Mouse (Mus musculus) MEL (cell line): ENCODE measurements at regions not wholly inside any gene's neighbourhood (a gene's known extent, or its start where the extent isn't known, plus 50 kb on each side); places are given as distances from the start of the nearest gene placed in this dataset.

ENCODE experiments used
- DNase-seq: peaks from one replicate; pipeline ENCODE4 v3.0.0; 2011; ENCODE audit warnings: low read depth, low spot score
- H3K27ac ChIP-seq: 2 replicates; pipeline ENCODE4 v1.5.1; 2012; ENCODE audit warnings: low read depth, mild to moderate bottlenecking, control low read depth, low read length, moderate library complexity; ENCODE audit not compliant: control insufficient read depth
- H3K27me3 ChIP-seq, 2 experiments: fragments of 150-350 bp in 1 of 2; sonication (generic) in 1 of 2; 2 replicates each; pipeline ENCODE4 v1.6.1; 2012; ENCODE audit warnings: low read length in 2 of 2, mild to moderate bottlenecking in 2 of 2, improper control_type of control experiment in 1 of 2, moderate library complexity in 1 of 2; ENCODE audit not compliant: insufficient read depth in 2 of 2, control insufficient read depth in 1 of 2
- H3K36me3 ChIP-seq, 2 experiments: 2 replicates each; pipeline ENCODE4 v1.6.1; 2012 to 2014; ENCODE audit warnings: low read length in 2 of 2, improper control_type of control experiment in 1 of 2, inconsistent platforms in 1 of 2, mild to moderate bottlenecking in 1 of 2; ENCODE audit not compliant: insufficient read depth in 2 of 2, control insufficient read depth in 1 of 2
- H3K4me1 ChIP-seq, 2 experiments: fragments of 150-350 bp in 1 of 2; sonication (generic) in 1 of 2; 2 replicates each; pipeline ENCODE4 v1.6.1; 2012; ENCODE audit warnings: low read length in 2 of 2, improper control_type of control experiment in 1 of 2, mild to moderate bottlenecking in 1 of 2; ENCODE audit not compliant: insufficient read depth in 2 of 2, control insufficient read depth in 1 of 2
- H3K4me3 ChIP-seq, 2 experiments: fragments of 150-350 bp in 1 of 2; sonication (generic) in 1 of 2; 2 replicates each; pipeline ENCODE4 v1.5.1; 2012; ENCODE audit warnings: low read depth in 2 of 2, low read length in 2 of 2, mild to moderate bottlenecking in 2 of 2, moderate library complexity in 2 of 2, control low read depth in 1 of 2, improper control_type of control experiment in 1 of 2; ENCODE audit not compliant: control insufficient read depth in 1 of 2, insufficient read depth in 1 of 2
- H3K79me2 ChIP-seq: 2 replicates; pipeline ENCODE4 v1.6.1; 2012; ENCODE audit warnings: mild to moderate bottlenecking, low read length, moderate library complexity; ENCODE audit not compliant: control insufficient read depth, poor library complexity, insufficient read depth
- H3K9ac ChIP-seq: 2 replicates; pipeline ENCODE4 v1.6.1; 2012; ENCODE audit warnings: low read depth, mild to moderate bottlenecking, control low read depth, low read length, moderate library complexity; ENCODE audit not compliant: control insufficient read depth, poor library complexity, severe bottlenecking
- H3K9me3 ChIP-seq: fragments of 150-350 bp; sonication (generic); replicated peaks from 2 replicates; pipeline ENCODE4 v1.6.1; 2012; ENCODE audit warnings: mild to moderate bottlenecking, low read length, improper control_type of control experiment, moderate library complexity; ENCODE audit not compliant: insufficient read depth
- BHLHE40 ChIP-seq: IDR thresholded peaks from 2 replicates; pipeline ENCODE4 v1.6.1; 2012; ENCODE audit warnings: low read depth, mild to moderate bottlenecking, inconsistent platforms, low read length, improper control_type of control experiment, borderline replicate concordance
- CHD1 ChIP-seq: IDR thresholded peaks from 2 replicates; pipeline ENCODE4 v1.6.1; 2012; ENCODE audit warnings: low read depth, mild to moderate bottlenecking, inconsistent platforms, low read length, improper control_type of control experiment
- CTCF ChIP-seq, 3 experiments: IDR thresholded peaks in 2 of 3; conservative IDR thresholded peaks in 1 of 3; 2 replicates each; pipeline ENCODE4 v1.5.1; 2011 to 2012; ENCODE audit warnings: low read length in 3 of 3, low read depth in 2 of 3, mild to moderate bottlenecking in 2 of 3, improper control_type of control experiment in 1 of 3, inconsistent platforms in 1 of 3, mixed read lengths in 1 of 3, moderate library complexity in 1 of 3; ENCODE audit not compliant: control insufficient read depth in 1 of 3, insufficient read depth in 1 of 3, poor library complexity in 1 of 3, severe bottlenecking in 1 of 3
- ELF1 ChIP-seq: IDR thresholded peaks from 2 replicates; pipeline ENCODE4 v1.6.1; 2014; ENCODE audit warnings: low read depth, mild to moderate bottlenecking, inconsistent platforms, low read length, improper control_type of control experiment, moderate library complexity
- ETS1 ChIP-seq: IDR thresholded peaks from 2 replicates; pipeline ENCODE4 v1.6.1; 2012; ENCODE audit warnings: low read depth, mild to moderate bottlenecking, inconsistent platforms, low read length, improper control_type of control experiment, moderate library complexity
- GABPA ChIP-seq: IDR thresholded peaks from 2 replicates; pipeline ENCODE4 v1.6.1; 2012; ENCODE audit warnings: low read depth, mild to moderate bottlenecking, inconsistent platforms, low read length, improper control_type of control experiment, moderate library complexity
- GATA1 ChIP-seq: IDR thresholded peaks from 2 replicates; pipeline ENCODE4 v1.6.1; 2011; ENCODE audit warnings: low read depth, low read length, improper control_type of control experiment
- HCFC1 ChIP-seq: IDR thresholded peaks from 2 replicates; pipeline ENCODE4 v1.6.1; 2012; ENCODE audit warnings: low read depth, mild to moderate bottlenecking, inconsistent platforms, low read length, improper control_type of control experiment, moderate library complexity
- JUND ChIP-seq: IDR thresholded peaks from 2 replicates; pipeline ENCODE4 v1.6.1; 2011; ENCODE audit warnings: low read depth, mild to moderate bottlenecking, improper control_type of control experiment, low read length
- MAFK ChIP-seq: IDR thresholded peaks from 2 replicates; pipeline ENCODE4 v1.6.1; 2011; ENCODE audit warnings: low read depth, mild to moderate bottlenecking, low read length, improper control_type of control experiment, borderline replicate concordance
- MAX ChIP-seq: IDR thresholded peaks from 2 replicates; pipeline ENCODE4 v1.6.1; 2011; ENCODE audit warnings: low read length, improper control_type of control experiment
- MEF2A ChIP-seq: IDR thresholded peaks from 2 replicates; pipeline ENCODE4 v1.6.1; 2014; ENCODE audit warnings: low read depth, mild to moderate bottlenecking, inconsistent platforms, low read length, improper control_type of control experiment; ENCODE audit not compliant: poor library complexity, insufficient replicate concordance, severe bottlenecking; ENCODE audit errors: extremely low read depth
- MXI1 ChIP-seq: IDR thresholded peaks from 2 replicates; pipeline ENCODE4 v1.6.1; 2011; ENCODE audit warnings: mild to moderate bottlenecking, low read depth, low read length, improper control_type of control experiment
- MYC ChIP-seq: IDR thresholded peaks from 2 replicates; pipeline ENCODE4 v1.6.1; 2011; ENCODE audit warnings: low read depth, mild to moderate bottlenecking, low read length, improper control_type of control experiment, moderate library complexity
- NELFE ChIP-seq: IDR thresholded peaks from 2 replicates; pipeline ENCODE4 v1.6.1; 2011; ENCODE audit warnings: low read depth, low read length, improper control_type of control experiment
- POLR2AphosphoS5 ChIP-seq: IDR thresholded peaks from 2 replicates; pipeline ENCODE4 v1.6.1; 2012; ENCODE audit warnings: low read depth, borderline replicate concordance, mild to moderate bottlenecking, inconsistent platforms, low read length, moderate library complexity, mixed read lengths
- RAD21 ChIP-seq: IDR thresholded peaks from 2 replicates; pipeline ENCODE4 v1.6.1; 2011; ENCODE audit warnings: mild to moderate bottlenecking, low read depth, low read length, improper control_type of control experiment
- SIN3A ChIP-seq: IDR thresholded peaks from 2 replicates; pipeline ENCODE4 v1.6.1; 2012; ENCODE audit warnings: low read length, improper control_type of control experiment, inconsistent platforms
- TAL1 ChIP-seq: IDR thresholded peaks from 2 replicates; pipeline ENCODE4 v1.6.1; 2012; ENCODE audit warnings: mild to moderate bottlenecking, inconsistent platforms, low read length, moderate library complexity, mixed read lengths
- TBP ChIP-seq: IDR thresholded peaks from 2 replicates; pipeline ENCODE4 v1.8.0; 2011; ENCODE audit warnings: low read depth, low read length, improper control_type of control experiment
- TCF12 ChIP-seq: IDR thresholded peaks from 2 replicates; pipeline ENCODE4 v1.6.1; 2014; ENCODE audit warnings: low read depth, mild to moderate bottlenecking, inconsistent platforms, low read length, improper control_type of control experiment, moderate library complexity
- UBTF ChIP-seq: IDR thresholded peaks from 2 replicates; pipeline ENCODE4 v1.6.1; 2012; ENCODE audit warnings: low read depth, mild to moderate bottlenecking, inconsistent platforms, low read length, improper control_type of control experiment, moderate library complexity, borderline replicate concordance; ENCODE audit not compliant: insufficient read depth
- USF1 ChIP-seq: IDR thresholded peaks from 2 replicates; pipeline ENCODE4 v1.6.1; 2014; ENCODE audit warnings: low read depth, mild to moderate bottlenecking, inconsistent platforms, low read length, improper control_type of control experiment, moderate library complexity
- USF2 ChIP-seq, 2 experiments: IDR thresholded peaks; 2 replicates each; pipeline ENCODE4 v1.6.1; 2011 to 2012; ENCODE audit warnings: improper control_type of control experiment in 2 of 2, low read length in 2 of 2, borderline replicate concordance in 1 of 2, inconsistent platforms in 1 of 2, low read depth in 1 of 2, mild to moderate bottlenecking in 1 of 2; ENCODE audit not compliant: insufficient read depth in 1 of 2
- ZC3H11A ChIP-seq: IDR thresholded peaks from 2 replicates; pipeline ENCODE4 v1.6.1; 2012; ENCODE audit warnings: low read depth, mild to moderate bottlenecking, inconsistent platforms, low read length, improper control_type of control experiment
- ZKSCAN1 ChIP-seq: IDR thresholded peaks from 2 replicates; pipeline ENCODE4 v1.6.1; 2012; ENCODE audit warnings: low read depth, mild to moderate bottlenecking, inconsistent platforms, low read length, improper control_type of control experiment, moderate library complexity

- DNase-seq, result no peak
- Histone ChIP-seq H3K9me3 (no peaks in the 10 kb centered on the region), H3K4me1 (no peaks in the 10 kb centered on the region), H3K4me3 (no peak overlapping the region), H3K9ac (no peak overlapping the region), H3K27me3 (no peaks in the 10 kb centered on the region), H3K79me2 (no peaks in the 10 kb centered on the region), H3K36me3 (no peaks in the 10 kb centered on the region), H3K27ac (no peak overlapping the region)
- TF ChIP-seq RAD21 (no peak), MAFK (no peak), USF1 (no peak), MYC (no peak)
These were observed 290.6 kb upstream of the Stt3b start for GRCm38 (mm10) chr9:115600826-115601225.

GRCm38 (mm10) chr9:115602772-115603171 is 292.6 kb upstream of the Stt3b start:
- Histone ChIP-seq H3K9me3 (no peaks in the 10 kb centered on the region), H3K27ac (no peak overlapping the region), H3K4me1 (no peaks in the 10 kb centered on the region), H3K79me2 (no peaks in the 10 kb centered on the region), H3K9ac (no peak overlapping the region), H3K36me3 (no peaks in the 10 kb centered on the region), H3K27me3 (no peaks in the 10 kb centered on the region), H3K4me3 (no peak overlapping the region)
- DNase-seq, result no peak
- TF ChIP-seq MYC (no peak), NELFE (no peak), JUND (no peak), TBP (no peak), BHLHE40 (no peak), MXI1 (no peak), GABPA (no peak), CHD1 (no peak), ELF1 (no peak), HCFC1 (no peak), MEF2A (no peak)

GRCm38 (mm10) chr9:115604450-115604849 is 294.2 kb upstream of the Stt3b start:
- no peak for DNase-seq
- Histone ChIP-seq H3K36me3 (no peaks in the 10 kb centered on the region), H3K27ac (no peak overlapping the region), H3K27me3 (no peaks in the 10 kb centered on the region), H3K4me3 (no peak overlapping the region), H3K9ac (no peak overlapping the region), H3K9me3 (no peaks in the 10 kb centered on the region), H3K4me1 (no peaks in the 10 kb centered on the region), H3K79me2 (no peaks in the 10 kb centered on the region)
- TF ChIP-seq ZKSCAN1, result no peak
- TF ChIP-seq UBTF, result no peak
- no peak for TF ChIP-seq GATA1
- no peak for TF ChIP-seq SIN3A
- TF ChIP-seq MAX, result no peak
- TF ChIP-seq POLR2AphosphoS5, result no peak
- TF ChIP-seq USF2 (IDR thresholded peaks at IDR 0.05; ENCODE audit: borderline replicate concordance in 1 of 2, insufficient read depth in 1 of 2, low read depth in 1 of 2, low read length in 2 of 2), result no peak
- no peak for TF ChIP-seq JUND
- no peak for TF ChIP-seq MYC
- TF ChIP-seq ETS1, result no peak
- no peak for TF ChIP-seq TCF12
- no peak for TF ChIP-seq CTCF (IDR thresholded peaks at IDR 0.05 in 2 of 3, conservative IDR thresholded peaks at IDR 0.05 in 1 of 3; ENCODE audit: control insufficient read depth in 1 of 3, insufficient read depth in 1 of 3, low read depth in 2 of 3, low read length in 3 of 3, poor library complexity in 1 of 3, severe bottlenecking in 1 of 3)
- no peak for TF ChIP-seq TAL1
- no peak for TF ChIP-seq MXI1
- no peak for TF ChIP-seq ZC3H11A
